Mouse (Mus musculus): ENCODE results near the gene Slc26a8. TPM values are rescaled to one million over a fixed set of nuclear protein-coding genes. Genes with fewer than 3 reads are reported as not detected.

Gene Slc26a8
- polyA plus RNA-seq, 1 experiment from 2014 or later: 0.88 TPM

- H3K27ac ChIP-seq (replicated peaks): no peak overlapping the region
- ATAC-seq (ENCODE audit: low FRiP score): no peak
- 96% methylated on average over 4 of the region's 4 CpGs for WGBS
- no peak overlapping the region for H3K4me2 ChIP-seq
- peaks cover 17% of the 10 kb centered on the region for H3K36me3 ChIP-seq
- no peak overlapping the region for H3K4me3 ChIP-seq (replicated peaks)
- no peak overlapping the region for H3K9ac ChIP-seq (replicated peaks)
- no peaks in the 10 kb centered on the region for H3K9me3 ChIP-seq (replicated peaks)
- peaks cover 33% of the 10 kb centered on the region for H3K4me1 ChIP-seq
- H3K27me3 ChIP-seq (replicated peaks): no peaks in the 10 kb centered on the region
Observed at GRCm38 (mm10) chr17:28615332-28615731, 74.7 kb downstream of the Slc26a8 start.

DNA sequence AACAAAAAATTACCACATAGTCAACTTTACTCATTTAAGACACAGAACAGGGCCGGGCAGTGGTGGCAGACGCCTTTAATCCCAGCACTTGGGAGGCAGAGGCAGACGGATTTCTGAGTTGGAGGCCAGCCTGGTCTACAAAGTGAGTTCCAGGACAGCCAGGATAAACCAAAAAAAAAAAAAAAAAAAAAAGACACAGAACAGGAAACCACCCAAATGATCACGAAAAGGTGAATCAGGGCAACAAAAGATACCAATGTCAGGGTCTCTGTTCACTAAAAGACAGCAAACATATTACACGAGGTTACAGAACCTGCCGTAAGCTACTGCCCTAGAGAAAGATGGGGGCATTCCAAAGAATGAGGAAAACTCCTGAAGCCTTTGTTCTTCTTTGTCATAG, 76.9 kb downstream of the Slc26a8 start:
- Histone ChIP-seq H3K4me2 (no peak overlapping the region), H3K4me3 (replicated peaks) (no peak overlapping the region), H3K9me3 (replicated peaks) (no peaks in the 10 kb centered on the region), H3K27ac (replicated peaks) (no peak overlapping the region), H3K4me1 (peaks cover 18% of the 10 kb centered on the region), H3K36me3 (peaks cover 10% of the 10 kb centered on the region; the same call in 1 of the 2 replicates), H3K9ac (replicated peaks) (no peak overlapping the region), H3K27me3 (replicated peaks) (no peaks in the 10 kb centered on the region)
- whole genome bisulfite sequencing: 88% methylated on average over 6 of the region's 6 CpGs
- no peak for ATAC-seq (ENCODE audit: low FRiP score)

GRCm38 (mm10) chr17:28612603-28613002, 77.4 kb downstream of the Slc26a8 start:
- no peak overlapping the region for H3K27ac ChIP-seq (replicated peaks)
- H3K4me3 ChIP-seq (replicated peaks): no peak overlapping the region
- no peak overlapping the region for H3K4me2 ChIP-seq
- H3K36me3 ChIP-seq: peaks cover 10% of the 10 kb centered on the region; the same call in 1 of the 2 replicates
- no peak for ATAC-seq (ENCODE audit: low FRiP score)
- H3K9ac ChIP-seq (replicated peaks): no peak overlapping the region
- peaks cover 13% of the 10 kb centered on the region for H3K4me1 ChIP-seq
- no peaks in the 10 kb centered on the region for H3K27me3 ChIP-seq (replicated peaks)
- H3K9me3 ChIP-seq (replicated peaks): no peaks in the 10 kb centered on the region
- 94% methylated on average over 2 of the region's 2 CpGs for WGBS

DNA sequence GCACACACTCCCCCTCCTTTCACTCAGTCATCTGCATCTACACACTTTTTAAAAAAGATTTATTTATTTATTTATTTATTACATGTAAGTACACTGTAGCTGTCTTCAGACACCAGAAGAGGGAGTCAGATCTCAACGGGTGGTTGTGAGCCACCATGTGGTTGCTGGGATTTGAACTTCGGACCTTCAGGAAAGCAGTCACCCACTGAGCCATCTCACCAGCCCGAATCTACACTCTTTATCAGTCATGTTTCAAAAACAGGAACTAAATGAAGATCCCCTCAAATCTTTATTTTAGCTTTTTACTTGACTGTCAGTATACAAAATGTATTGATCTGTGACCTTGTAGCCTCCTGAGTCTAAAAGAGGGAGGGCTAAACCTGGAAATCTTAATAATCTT, 80.5 kb downstream of the Slc26a8 start:
- peaks cover 31% of the 10 kb centered on the region for H3K36me3 ChIP-seq
- H3K4me1 ChIP-seq: 0 out of 2 replicates have a peak, but pooled peaks cover 2% of the 10 kb centered on the region
- no peak overlapping the region for H3K27ac ChIP-seq (replicated peaks)
- ATAC-seq (ENCODE audit: low FRiP score): no peak
- no peaks in the 10 kb centered on the region for H3K27me3 ChIP-seq (replicated peaks)
- WGBS: 88% methylated on average over 3 of the region's 3 CpGs
- no peaks in the 10 kb centered on the region for H3K9me3 ChIP-seq (replicated peaks)
- H3K4me3 ChIP-seq (replicated peaks): no peak overlapping the region
- H3K4me2 ChIP-seq: no peak overlapping the region
- H3K9ac ChIP-seq (replicated peaks): no peak overlapping the region

- Histone ChIP-seq H3K27me3 (replicated peaks) (no peaks in the 10 kb centered on the region), H3K9ac (replicated peaks) (no peak overlapping the region), H3K4me2 (no peak overlapping the region), H3K4me3 (replicated peaks) (no peak overlapping the region), H3K27ac (replicated peaks) (no peak overlapping the region), H3K4me1 (no peaks in the 10 kb centered on the region), H3K36me3 (peaks cover 85% of the 10 kb centered on the region), H3K9me3 (replicated peaks) (no peaks in the 10 kb centered on the region)
- no peak for ATAC-seq (ENCODE audit: low FRiP score)
- 75% methylated on average over 9 of the region's 9 CpGs for WGBS
Observed at GRCm38 (mm10) chr17:28601557-28602250, 88.3 kb downstream of the Slc26a8 start.

GRCm38 (mm10) chr17:28600780-28601179, 89.3 kb downstream of the Slc26a8 start:
- Histone ChIP-seq H3K4me1 (no peaks in the 10 kb centered on the region), H3K4me2 (no peak overlapping the region), H3K9me3 (replicated peaks) (no peaks in the 10 kb centered on the region), H3K4me3 (replicated peaks) (no peak overlapping the region), H3K36me3 (peaks cover 86% of the 10 kb centered on the region), H3K9ac (replicated peaks) (no peak overlapping the region), H3K27me3 (replicated peaks) (no peaks in the 10 kb centered on the region), H3K27ac (replicated peaks) (no peak overlapping the region)
- no peak for ATAC-seq (ENCODE audit: low FRiP score)
- WGBS: 91% methylated on average over 5 of the region's 5 CpGs

DNA sequence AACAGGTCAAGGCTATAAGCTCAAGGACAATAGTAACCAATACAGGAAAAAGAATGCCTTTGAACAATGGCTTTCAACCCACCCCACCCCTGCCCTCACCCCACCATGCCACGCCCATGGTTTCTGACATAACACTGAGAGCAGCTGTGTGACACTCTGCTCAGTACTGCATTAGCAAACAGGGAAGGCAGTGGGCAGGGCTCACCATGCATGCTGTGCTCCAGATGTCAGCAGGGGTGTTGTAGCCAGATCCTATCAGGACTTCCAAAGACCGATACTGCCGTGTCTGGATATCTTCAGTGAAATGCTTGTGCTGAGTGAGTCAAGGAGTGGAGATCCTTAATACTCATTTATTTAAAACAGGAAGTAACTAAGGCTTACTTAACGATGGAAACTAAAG, 96.1 kb downstream of the Slc26a8 start:
- H3K4me1 ChIP-seq: no peaks in the 10 kb centered on the region
- 72% methylated on average over 4 of the region's 4 CpGs for WGBS
- no peaks in the 10 kb centered on the region for H3K27me3 ChIP-seq (replicated peaks)
- H3K27ac ChIP-seq (replicated peaks): no peak overlapping the region
- ATAC-seq (ENCODE audit: low FRiP score): no peak
- H3K9me3 ChIP-seq (replicated peaks): no peaks in the 10 kb centered on the region
- no peak overlapping the region for H3K4me2 ChIP-seq
- H3K4me3 ChIP-seq (replicated peaks): no peak overlapping the region
- H3K36me3 ChIP-seq: peaks cover 80% of the 10 kb centered on the region
- H3K9ac ChIP-seq (replicated peaks): no peak overlapping the region

DNA sequence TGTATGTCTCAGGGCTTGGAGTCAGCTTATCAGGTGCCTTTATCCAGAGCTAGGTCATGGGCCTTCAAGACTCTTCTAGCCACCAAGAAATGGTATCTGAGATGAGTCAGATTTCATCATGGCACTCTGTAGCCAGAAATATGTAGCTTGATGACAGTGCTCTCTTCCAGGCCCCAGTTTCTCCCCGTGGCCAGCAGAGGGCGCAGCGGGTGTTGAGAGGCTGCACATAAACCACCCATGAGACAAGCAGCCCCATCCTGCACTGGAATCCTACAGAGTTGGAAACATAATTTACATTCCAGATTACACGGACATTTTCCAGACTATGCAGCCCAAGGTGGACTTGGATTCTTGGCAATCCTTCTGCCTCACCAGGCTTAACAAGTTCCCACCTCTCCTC, 97.0 kb downstream of the Slc26a8 start:
- no peak for ATAC-seq (ENCODE audit: low FRiP score)
- H3K27me3 ChIP-seq (replicated peaks): no peaks in the 10 kb centered on the region
- no peak overlapping the region for H3K4me2 ChIP-seq
- WGBS: 25% methylated on average over 4 of the region's 4 CpGs
- H3K4me1 ChIP-seq: no peaks in the 10 kb centered on the region
- H3K9me3 ChIP-seq (replicated peaks): no peaks in the 10 kb centered on the region
- H3K27ac ChIP-seq (replicated peaks): no peak overlapping the region
- H3K36me3 ChIP-seq: peaks cover 81% of the 10 kb centered on the region
- no peak overlapping the region for H3K9ac ChIP-seq (replicated peaks)
- H3K4me3 ChIP-seq (replicated peaks): no peak overlapping the region

GRCm38 (mm10) chr17:28591476-28591875, 98.6 kb downstream of the Slc26a8 start:
- Histone ChIP-seq H3K27ac (replicated peaks) (no peak overlapping the region), H3K4me2 (no peak overlapping the region), H3K4me3 (replicated peaks) (no peak overlapping the region), H3K9ac (replicated peaks) (no peak overlapping the region), H3K27me3 (replicated peaks) (no peaks in the 10 kb centered on the region), H3K36me3 (peaks cover 79% of the 10 kb centered on the region), H3K9me3 (replicated peaks) (no peaks in the 10 kb centered on the region), H3K4me1 (no peaks in the 10 kb centered on the region)
- WGBS: 94% methylated on average over 5 of the region's 5 CpGs
- no peak for ATAC-seq (ENCODE audit: low FRiP score)

DNA sequence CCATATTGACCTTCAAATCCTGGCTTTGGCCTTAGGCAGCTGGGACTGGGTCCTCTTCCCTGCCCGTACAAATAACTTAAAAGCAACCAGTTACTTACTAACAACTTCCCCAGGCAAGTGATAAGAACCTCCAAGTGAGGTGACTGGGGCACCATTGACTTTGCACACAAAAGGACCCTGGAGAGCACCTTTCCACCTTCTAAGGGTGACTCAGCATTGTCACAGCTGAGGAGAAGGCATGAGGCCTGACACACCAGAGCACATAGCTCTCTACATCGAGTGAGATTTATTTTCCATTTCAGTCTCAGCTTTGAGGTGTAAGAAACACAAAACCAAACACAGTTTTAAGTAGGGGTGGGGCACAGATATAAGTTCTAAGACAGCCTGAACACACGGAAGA, 99.4 kb downstream of the Slc26a8 start:
- WGBS: 87% methylated on average over 3 of the region's 3 CpGs
- H3K36me3 ChIP-seq: peaks cover 70% of the 10 kb centered on the region
- no peak overlapping the region for H3K4me2 ChIP-seq
- no peak for ATAC-seq (ENCODE audit: low FRiP score)
- H3K4me1 ChIP-seq: no peaks in the 10 kb centered on the region
- H3K27me3 ChIP-seq (replicated peaks): no peaks in the 10 kb centered on the region
- no peak overlapping the region for H3K4me3 ChIP-seq (replicated peaks)
- no peak overlapping the region for H3K27ac ChIP-seq (replicated peaks)
- H3K9me3 ChIP-seq (replicated peaks): no peaks in the 10 kb centered on the region
- no peak overlapping the region for H3K9ac ChIP-seq (replicated peaks)

DNA sequence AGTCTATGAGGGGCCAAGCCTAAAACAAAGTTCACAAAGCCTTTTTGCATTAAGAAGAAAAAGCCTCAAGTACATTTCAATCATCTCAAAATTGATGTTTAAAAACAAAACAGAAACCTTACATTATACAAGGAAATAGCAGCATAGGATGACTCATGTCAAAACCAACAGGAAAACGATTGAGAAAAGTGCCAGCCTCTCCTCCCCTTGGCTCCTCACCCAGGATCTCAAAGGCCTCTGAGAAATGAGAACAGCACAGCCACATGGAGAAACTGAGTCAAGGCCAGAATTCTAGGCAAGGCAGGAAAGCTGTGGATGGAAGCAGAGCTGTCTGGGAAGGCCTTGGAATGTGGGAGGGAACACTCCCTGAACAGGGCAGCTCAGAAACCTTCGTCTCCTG, 101.4 kb downstream of the Slc26a8 start:
- Histone ChIP-seq H3K27ac (replicated peaks) (no peak overlapping the region), H3K36me3 (peaks cover 62% of the 10 kb centered on the region), H3K27me3 (replicated peaks) (no peaks in the 10 kb centered on the region), H3K4me1 (no peaks in the 10 kb centered on the region), H3K4me3 (replicated peaks) (no peak overlapping the region), H3K4me2 (no peak overlapping the region), H3K9me3 (replicated peaks) (no peaks in the 10 kb centered on the region), H3K9ac (replicated peaks) (no peak overlapping the region)
- ATAC-seq (ENCODE audit: low FRiP score): no peak
- 85% methylated on average over 2 of the region's 2 CpGs for WGBS
